Mouse (Mus musculus) stomach, postnatal 0 days (tissue): ENCODE measurements at regions not wholly inside any gene's neighbourhood (a gene's known extent, or its start where the extent isn't known, plus 50 kb on each side); places are given as distances from the start of the nearest gene placed in this dataset.

Experiments
- CTCF ChIP-seq: IDR thresholded peaks from 2 replicates; pipeline ENCODE4 v1.5.1; 2016; ENCODE audit warnings: antibody characterized with exemption, low read depth, mild to moderate bottlenecking, moderate library complexity
- EP300 ChIP-seq: optimal IDR thresholded peaks from 2 replicates; pipeline ENCODE3; 2016; ENCODE audit warnings: antibody characterized with exemption

GRCm38 (mm10) chr1:164703560-164704131, 92.8 kb upstream of the Dpt start:
- no peak for TF ChIP-seq EP300
- no peak for TF ChIP-seq CTCF
